Mouse (Mus musculus): ENCODE measurements around the gene Fam243.

Fam243 gene

DNA sequence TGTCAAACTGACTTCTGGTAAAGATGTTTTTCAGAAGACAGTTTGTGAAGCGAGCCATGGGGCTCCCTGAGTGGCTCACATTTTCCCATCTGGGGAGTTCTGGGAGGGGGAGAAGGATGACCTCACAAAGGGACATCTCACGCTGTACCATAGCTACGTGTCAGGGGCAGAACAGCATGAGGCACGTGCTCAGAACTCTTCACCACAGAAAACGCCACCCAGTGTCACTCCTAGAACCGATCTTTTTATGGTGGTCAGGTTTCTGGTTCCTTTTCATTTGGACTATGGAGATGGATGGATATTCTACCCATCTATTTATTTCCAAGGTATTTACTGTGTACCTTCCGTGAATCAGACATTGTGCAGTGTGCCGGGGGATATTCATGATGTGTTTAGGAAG, at the start of gene Fam243:
Gene Fam243 (minus strand): TSS at position 101 of the 400 bp plus-strand sequence.
- no peak for DNase-seq (ENCODE audit: low read depth, low spot score)

DNA sequence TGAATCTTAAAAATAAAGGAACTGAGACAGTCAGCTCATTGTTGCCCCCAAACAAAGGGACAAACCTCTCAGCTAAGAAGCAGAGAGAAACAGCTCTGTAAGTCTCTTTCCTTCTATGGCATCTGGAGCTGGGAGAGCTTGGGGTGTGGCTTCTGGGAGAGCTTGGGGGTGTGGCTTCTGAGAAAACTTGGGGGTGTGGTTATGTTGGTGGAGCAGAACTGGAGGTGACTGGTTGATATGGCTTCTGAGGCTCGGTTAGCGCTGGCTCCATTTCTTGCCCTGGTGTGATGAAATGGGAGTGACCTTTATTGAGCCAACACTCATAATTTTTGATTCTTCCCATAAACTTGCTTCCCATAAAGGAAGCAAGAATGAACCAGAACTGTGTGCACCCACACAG, 48.0 kb upstream of the Fam243 start:
- DNase-seq (ENCODE audit: low read depth, low spot score): peak; percentile 62

GRCm38 (mm10) chr16:92365477-92365876, 44.2 kb upstream of the Fam243 start:
- DNase-seq (ENCODE audit: low read depth, low spot score): no peak

DNA sequence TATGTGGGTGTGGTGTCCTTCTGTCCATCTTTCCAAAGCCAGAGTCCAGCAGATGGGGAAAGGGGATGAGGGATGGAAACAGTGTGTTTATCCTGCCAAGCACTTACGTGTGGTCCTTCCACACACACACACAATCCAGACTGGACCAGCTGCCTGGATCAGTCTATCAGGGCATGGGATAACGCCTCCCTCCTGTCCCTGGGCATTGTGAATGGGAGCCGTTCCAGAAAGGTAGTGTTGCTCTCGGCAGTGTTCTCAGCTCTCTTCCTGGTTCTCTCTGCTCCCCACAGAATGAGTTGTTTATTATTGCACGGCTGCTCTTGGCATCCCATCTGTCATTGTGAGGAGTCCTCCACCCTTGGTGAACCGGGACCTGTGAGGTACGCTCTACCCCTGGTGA, 39.5 kb upstream of the Fam243 start:
- DNase-seq (ENCODE audit: low read depth, low spot score): no peak

GRCm38 (mm10) chr16:92359229-92359628, 38.0 kb upstream of the Fam243 start, which contains the start of gene Kcne1:
Gene Kcne1 (minus strand): TSS chr16:92359468.
- no peak for DNase-seq (ENCODE audit: low read depth, low spot score)

GRCm38 (mm10) chr16:92358734-92359133, 37.5 kb upstream of the Fam243 start:
- no peak for DNase-seq (ENCODE audit: low read depth, low spot score)

- no peak for DNase-seq (ENCODE audit: low read depth, low spot score)
These were observed 36.3 kb upstream of the Fam243 start for GRCm38 (mm10) chr16:92357566-92357965.

DNA sequence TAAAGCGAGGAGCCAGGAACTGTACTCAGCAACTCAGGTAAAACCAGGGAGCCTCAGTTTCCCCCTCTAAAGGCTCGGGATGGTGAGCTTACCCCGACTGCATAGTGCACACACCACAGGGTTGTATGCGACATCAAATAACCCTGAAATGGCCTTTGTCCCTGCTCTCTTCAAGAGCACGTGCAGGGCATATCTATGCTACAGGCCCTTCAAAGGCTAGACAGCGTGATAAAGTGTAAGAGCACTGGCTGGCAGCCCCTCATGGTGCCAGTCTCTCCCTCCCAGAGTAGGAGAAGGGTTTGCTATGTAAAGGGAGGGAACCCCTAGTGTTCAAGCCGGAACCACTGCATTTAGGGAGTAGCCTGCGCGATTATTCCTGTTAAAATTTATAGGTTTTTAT, 35.8 kb upstream of the Fam243 start:
- no peak for DNase-seq (ENCODE audit: low read depth, low spot score)

DNA sequence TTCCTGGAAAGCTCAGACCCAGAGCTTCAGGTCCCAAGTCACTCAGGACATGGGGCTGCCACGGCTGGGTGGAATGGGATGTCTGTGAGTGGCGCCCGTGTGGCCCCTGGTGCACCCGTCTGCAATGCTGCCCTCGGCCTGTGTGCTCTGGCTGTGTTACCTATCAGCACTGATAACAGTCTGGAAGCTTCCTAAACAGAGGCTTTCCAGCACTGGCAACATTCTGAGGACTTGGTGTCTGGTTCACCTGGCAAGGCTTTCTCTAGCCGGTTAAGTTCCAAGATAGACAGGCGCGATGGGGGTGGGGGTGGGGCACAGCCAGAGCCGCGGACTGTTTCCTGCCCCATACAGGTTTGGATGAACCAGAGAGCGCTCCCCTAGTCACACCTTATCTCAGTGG, 34.7 kb upstream of the Fam243 start:
- DNase-seq (ENCODE audit: low read depth, low spot score): no peak

- DNase-seq (ENCODE audit: low read depth, low spot score): no peak
These were observed 34.1 kb upstream of the Fam243 start for GRCm38 (mm10) chr16:92355366-92355765.

GRCm38 (mm10) chr16:92353897-92354296, 32.7 kb upstream of the Fam243 start:
- no peak for DNase-seq (ENCODE audit: low read depth, low spot score)

- no peak for DNase-seq (ENCODE audit: low read depth, low spot score)
These were observed 32.1 kb upstream of the Fam243 start for GRCm38 (mm10) chr16:92353295-92353694.

- DNase-seq (ENCODE audit: low read depth, low spot score): peak; percentile 30
These were observed 27.7 kb upstream of the Fam243 start for GRCm38 (mm10) chr16:92348941-92349340.

GRCm38 (mm10) chr16:92346297-92346916, 25.2 kb upstream of the Fam243 start:
- DNase-seq (ENCODE audit: low read depth, low spot score): no peak

GRCm38 (mm10) chr16:92345177-92345576, 23.9 kb upstream of the Fam243 start:
- DNase-seq (ENCODE audit: low read depth, low spot score): no peak

DNA sequence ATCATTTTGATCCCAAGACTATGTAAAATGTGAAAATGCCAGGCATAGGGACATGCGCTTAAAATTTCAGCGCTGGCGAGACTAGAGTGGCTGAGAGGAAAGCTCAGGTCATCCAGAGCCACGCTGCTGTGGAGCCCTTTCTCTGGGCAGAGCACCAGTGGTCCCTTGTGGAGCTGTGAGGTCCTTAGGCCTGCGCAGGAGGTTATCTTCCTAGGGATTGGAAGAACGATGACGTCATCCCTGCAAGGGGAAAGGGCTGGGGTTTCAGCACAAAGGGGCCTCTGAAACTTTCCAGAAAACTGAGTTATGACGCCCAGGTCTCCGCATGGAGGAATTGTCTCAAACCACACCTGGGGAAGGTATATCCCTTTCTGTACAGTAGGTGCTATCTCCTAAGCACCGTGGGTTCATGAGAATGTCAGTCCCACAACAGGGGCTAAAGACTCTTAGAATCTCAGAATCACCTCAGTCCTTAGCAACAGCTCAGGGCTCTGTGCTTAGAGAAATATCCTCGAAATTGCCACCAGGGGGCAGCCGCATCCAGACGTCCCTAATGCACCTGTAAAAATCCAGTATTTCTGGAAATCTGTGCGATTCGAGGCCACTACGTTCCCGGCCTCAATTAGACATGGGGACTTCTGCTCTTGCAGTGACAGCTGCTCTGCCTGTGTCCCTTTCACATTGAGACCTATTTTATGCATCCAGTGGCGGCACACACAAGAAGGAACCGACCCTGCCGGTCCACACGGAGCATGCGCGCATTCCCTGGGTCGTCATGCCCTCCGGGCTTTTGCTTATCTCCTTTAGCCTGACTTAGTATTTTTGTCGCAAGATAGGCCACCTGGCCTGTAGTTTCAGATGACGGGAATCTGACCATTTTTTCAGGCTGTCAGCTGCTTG, 19.6 kb upstream of the Fam243 start:
- DNase-seq (ENCODE audit: low read depth, low spot score): peak; percentile 79

DNA sequence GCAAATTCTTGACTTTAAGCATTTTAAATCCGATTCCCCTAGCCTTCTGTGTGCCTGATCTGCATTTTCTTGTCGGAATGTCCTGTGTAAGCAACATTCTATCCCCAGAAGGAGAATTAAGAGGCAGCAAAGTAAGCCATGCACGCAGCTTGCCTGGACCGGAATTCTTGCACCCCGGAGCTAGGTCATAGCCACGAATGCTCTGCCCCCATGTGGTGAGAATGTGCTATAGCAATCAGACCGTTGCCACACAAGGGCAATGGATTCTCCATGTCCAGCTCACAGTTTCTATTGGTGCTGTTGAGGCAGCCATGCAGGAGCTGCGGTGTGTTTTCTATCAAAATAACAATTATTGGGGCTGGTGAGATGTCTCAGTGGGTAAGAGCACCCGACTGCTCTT, 15.0 kb upstream of the Fam243 start:
- DNase-seq (ENCODE audit: low read depth, low spot score): peak; percentile 89

DNA sequence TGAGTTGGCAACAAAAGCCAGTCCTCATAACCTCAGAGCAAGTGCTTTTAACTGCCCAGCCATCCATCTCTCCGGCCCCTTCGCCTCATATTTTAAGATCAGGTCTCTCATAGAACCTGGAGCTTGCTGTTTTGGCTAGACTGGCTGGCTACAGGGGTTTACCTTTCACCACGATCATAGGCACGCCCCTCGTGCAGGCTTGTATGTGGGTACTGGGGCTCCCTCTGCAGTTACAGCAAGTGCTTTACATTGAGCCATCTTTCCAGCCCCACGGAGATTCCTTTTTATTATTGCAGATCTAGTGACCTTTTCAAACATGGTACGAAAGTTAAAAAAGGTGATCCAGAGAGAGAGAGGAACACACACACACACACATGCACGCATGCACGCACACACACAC, 13.4 kb upstream of the Fam243 start:
- DNase-seq (ENCODE audit: low read depth, low spot score): no peak

DNA sequence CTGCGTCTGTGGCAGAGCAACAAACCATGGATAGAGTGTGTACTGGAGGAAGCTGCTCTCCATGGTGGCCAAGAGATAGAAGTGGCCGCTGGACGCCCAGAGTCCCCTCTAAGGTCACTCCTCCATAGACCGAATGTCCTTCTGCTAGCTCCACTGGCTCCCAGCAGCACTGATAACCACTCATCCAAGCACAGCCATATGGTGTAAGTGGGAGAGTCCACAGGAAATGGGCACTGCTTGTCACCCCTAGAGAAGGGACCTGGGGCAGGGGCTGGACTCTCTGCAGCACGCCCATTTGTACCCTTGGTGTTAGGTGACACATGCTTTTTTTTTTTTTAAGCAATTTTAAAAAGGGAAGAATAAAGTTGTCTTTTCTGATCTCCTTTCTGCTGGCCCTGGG, 9.7 kb upstream of the Fam243 start:
- DNase-seq (ENCODE audit: low read depth, low spot score): no peak

DNA sequence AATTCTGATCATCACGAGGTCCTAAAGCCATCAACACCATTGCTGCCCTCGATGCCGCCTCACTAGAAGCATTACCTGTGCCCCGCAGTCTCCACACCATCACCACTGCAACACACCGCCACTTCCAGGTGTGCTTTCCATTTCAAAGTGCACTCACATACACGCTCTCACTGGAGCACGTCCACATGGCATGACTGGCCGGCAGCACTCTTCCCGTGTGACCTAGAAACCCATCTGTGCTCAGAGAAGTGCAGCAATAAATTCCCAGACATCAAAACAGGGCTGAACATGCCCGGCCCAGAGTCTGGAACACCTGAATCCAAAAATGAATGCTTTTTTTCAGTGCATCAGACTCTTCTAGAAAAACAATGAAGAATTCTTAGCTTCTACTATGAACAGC, 6.7 kb upstream of the Fam243 start:
- DNase-seq (ENCODE audit: low read depth, low spot score): no peak

GRCm38 (mm10) chr16:92325062-92325406, 3.8 kb upstream of the Fam243 start:
- no peak for DNase-seq (ENCODE audit: low read depth, low spot score)

DNA sequence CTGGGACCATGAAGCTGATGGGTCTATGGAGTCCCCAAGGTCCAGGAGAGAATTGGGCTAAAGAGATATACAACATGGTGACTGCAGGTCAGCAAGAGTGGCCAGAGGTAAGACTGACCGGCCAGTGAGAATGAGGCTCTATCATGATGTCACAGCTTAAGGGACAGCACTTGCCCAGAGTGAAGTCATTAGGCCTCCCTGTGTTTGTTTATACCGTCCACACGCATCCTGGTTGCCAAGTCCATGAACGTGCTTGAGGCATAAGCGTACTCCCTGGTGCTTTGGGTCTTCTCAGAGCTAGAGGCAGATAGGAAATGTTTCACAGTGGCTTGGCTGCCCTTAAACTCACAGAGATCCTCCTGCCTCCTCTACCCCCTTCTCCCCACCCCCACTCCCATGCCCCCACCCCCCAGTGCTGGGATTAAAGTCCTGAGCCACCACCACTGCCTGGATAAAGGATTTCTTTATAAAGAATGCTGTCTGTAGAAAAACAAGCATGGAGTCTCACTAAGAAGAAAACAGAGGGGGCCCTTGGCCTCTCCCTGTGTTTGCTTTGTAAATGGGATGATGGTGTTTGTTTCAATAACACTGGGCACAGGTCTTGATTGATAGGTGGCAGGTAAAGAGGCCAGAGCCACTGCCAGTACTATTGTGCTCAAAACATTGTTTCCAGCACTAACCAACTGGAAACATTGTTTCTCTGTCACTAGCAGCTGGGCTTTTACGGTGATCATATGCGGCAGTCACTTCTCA, 3.2 kb upstream of the Fam243 start:
- no peak for DNase-seq (ENCODE audit: low read depth, low spot score)

Data from ES-CJ7 (cell line).